Mouse (Mus musculus): Measurements from ENCODE around the gene Cnot6. TPM values are rescaled to one million over a fixed set of nuclear protein-coding genes. Genes with fewer than 3 reads are reported as not detected.

The Cnot6 gene
- polyA plus RNA-seq, 1 experiment from 2014 or later, result 42.4 TPM

- no peak overlapping the region for H3K9ac ChIP-seq (ENCODE audit: low read length)
- H3K4me3 ChIP-seq (ENCODE audit: control insufficient read depth in 1 of 2, insufficient read depth in 1 of 2, low read depth in 1 of 2, low read length in 2 of 2), result no peak overlapping the region
- no peaks in the 10 kb centered on the region for H3K9me3 ChIP-seq (ENCODE audit: control insufficient read depth, low read length)
- no peak overlapping the region for H3K4me2 ChIP-seq (ENCODE audit: low read length)
- no peak for ATAC-seq (ENCODE audit: insufficient number of reproducible peaks, insufficient read depth, low FRiP score, low read depth)
- peaks cover 20% of the 10 kb centered on the region for H3K36me3 ChIP-seq (ENCODE audit: control insufficient read depth, insufficient read depth, low read length)
- peaks cover under 1 to 4% of the 10 kb centered on the region in 2 experiments; a peak in 1 of 4 replicates for H3K4me1 ChIP-seq (ENCODE audit: control insufficient read depth in 2 of 2, insufficient read depth in 2 of 2, low read length in 2 of 2)
- no peaks in the 10 kb centered on the region for H3K27me3 ChIP-seq (ENCODE audit: control insufficient read depth, insufficient read depth, low read length)
- 75% methylated on average over 12 of the region's 12 CpGs for WGBS
- no peak overlapping the region for H3K27ac ChIP-seq (replicated peaks in 1 of 2; ENCODE audit: control insufficient read depth in 1 of 2, insufficient read depth in 1 of 2, low read depth in 2 of 2, low read length in 2 of 2)
These were observed 48.0 kb downstream of the Cnot6 start for GRCm38 (mm10) chr11:49664262-49665140.

- ATAC-seq (ENCODE audit: insufficient number of reproducible peaks, insufficient read depth, low FRiP score, low read depth), result no peak
- Histone ChIP-seq H3K36me3 (ENCODE audit: control insufficient read depth, insufficient read depth, low read length) (peaks cover 8% of the 10 kb centered on the region), H3K4me3 (ENCODE audit: control insufficient read depth in 1 of 2, insufficient read depth in 1 of 2, low read depth in 1 of 2, low read length in 2 of 2) (no peak within 1 kb of the TSS), H3K4me1 (ENCODE audit: control insufficient read depth in 2 of 2, insufficient read depth in 2 of 2, low read length in 2 of 2) (peaks cover 11 to 16% of the 10 kb centered on the region in 2 experiments), H3K9ac (ENCODE audit: low read length) (no peak within 1 kb of the TSS), H3K4me2 (ENCODE audit: low read length) (no peak within 1 kb of the TSS), H3K27me3 (ENCODE audit: control insufficient read depth, insufficient read depth, low read length) (no peaks in the 10 kb centered on the region), H3K27ac (replicated peaks in 1 of 2; ENCODE audit: control insufficient read depth in 1 of 2, insufficient read depth in 1 of 2, low read depth in 2 of 2, low read length in 2 of 2) (no peak within 1 kb of the TSS), H3K9me3 (ENCODE audit: control insufficient read depth, low read length) (no peaks in the 10 kb centered on the region)
- WGBS, result 79% methylated on average over 5 of the region's 5 CpGs
These were observed 49.2 kb downstream of the Cnot6 start, which contains the start of gene Scgb3a1 for GRCm38 (mm10) chr11:49663310-49663709. Scgb3a1 (plus strand) TSS chr11:49663610.

GRCm38 (mm10) chr11:49662292-49662780, 50.2 kb downstream of the Cnot6 start:
- H3K9ac ChIP-seq (ENCODE audit: low read length), result no peak overlapping the region
- no peak overlapping the region for H3K4me3 ChIP-seq (ENCODE audit: control insufficient read depth in 1 of 2, insufficient read depth in 1 of 2, low read depth in 1 of 2, low read length in 2 of 2)
- no peaks in the 10 kb centered on the region for H3K9me3 ChIP-seq (ENCODE audit: control insufficient read depth, low read length)
- H3K36me3 ChIP-seq (ENCODE audit: control insufficient read depth, insufficient read depth, low read length), result 0 out of 2 replicates have a peak, but pooled peaks cover 2% of the 10 kb centered on the region
- no peaks in the 10 kb centered on the region for H3K27me3 ChIP-seq (ENCODE audit: control insufficient read depth, insufficient read depth, low read length)
- H3K4me1 ChIP-seq (ENCODE audit: control insufficient read depth in 2 of 2, insufficient read depth in 2 of 2, low read length in 2 of 2), result peaks cover 20 to 26% of the 10 kb centered on the region in 2 experiments
- ATAC-seq (ENCODE audit: insufficient number of reproducible peaks, insufficient read depth, low FRiP score, low read depth), result no peak
- 54% methylated on average over 15 of the region's 15 CpGs for WGBS
- H3K27ac ChIP-seq (replicated peaks in 1 of 2; ENCODE audit: control insufficient read depth in 1 of 2, insufficient read depth in 1 of 2, low read depth in 2 of 2, low read length in 2 of 2), result no peak overlapping the region
- no peak overlapping the region for H3K4me2 ChIP-seq (ENCODE audit: low read length)

- Histone ChIP-seq H3K9ac (ENCODE audit: low read length) (no peak overlapping the region), H3K4me1 (ENCODE audit: control insufficient read depth in 2 of 2, insufficient read depth in 2 of 2, low read length in 2 of 2) (peaks cover 20 to 22% of the 10 kb centered on the region in 2 experiments)
- no peak for ATAC-seq (ENCODE audit: insufficient number of reproducible peaks, insufficient read depth, low FRiP score, low read depth)
These were observed 53.1 kb downstream of the Cnot6 start for GRCm38 (mm10) chr11:49659470-49659799.

GRCm38 (mm10) chr11:49658791-49659469, 53.6 kb downstream of the Cnot6 start:
- Histone ChIP-seq H3K27ac (replicated peaks in 1 of 2; ENCODE audit: control insufficient read depth in 1 of 2, insufficient read depth in 1 of 2, low read depth in 2 of 2, low read length in 2 of 2) (peak overlapping the region; percentile 66 to 91), H3K27me3 (ENCODE audit: control insufficient read depth, insufficient read depth, low read length) (no peaks in the 10 kb centered on the region), H3K9ac (ENCODE audit: low read length) (no peak overlapping the region), H3K36me3 (ENCODE audit: control insufficient read depth, insufficient read depth, low read length) (no peaks in the 10 kb centered on the region), H3K4me1 (ENCODE audit: control insufficient read depth in 2 of 2, insufficient read depth in 2 of 2, low read length in 2 of 2) (peaks cover 20 to 22% of the 10 kb centered on the region in 2 experiments), H3K4me2 (ENCODE audit: low read length) (peak overlapping the region; percentile 0; the same call in 1 of the 2 replicates), H3K4me3 (ENCODE audit: control insufficient read depth in 1 of 2, insufficient read depth in 1 of 2, low read depth in 1 of 2, low read length in 2 of 2) (no peak overlapping the region), H3K9me3 (ENCODE audit: control insufficient read depth, low read length) (no peaks in the 10 kb centered on the region)
- ATAC-seq (ENCODE audit: insufficient number of reproducible peaks, insufficient read depth, low FRiP score, low read depth), result peak; percentile 73; the same call in 1 of the 2 replicates
- WGBS, result 18% methylated on average over 10 of the region's 10 CpGs

More at GRCm38 (mm10) chr11:49659470-49659799, 53.1 kb downstream of the Cnot6 start:
- 65% methylated on average over 7 of the region's 7 CpGs for WGBS
- no peaks in the 10 kb centered on the region for H3K36me3 ChIP-seq (ENCODE audit: control insufficient read depth, insufficient read depth, low read length)
- H3K4me3 ChIP-seq (ENCODE audit: control insufficient read depth in 1 of 2, insufficient read depth in 1 of 2, low read depth in 1 of 2, low read length in 2 of 2), result no peak overlapping the region
- no peak overlapping the region for H3K4me2 ChIP-seq (ENCODE audit: low read length)
- H3K27me3 ChIP-seq (ENCODE audit: control insufficient read depth, insufficient read depth, low read length), result no peaks in the 10 kb centered on the region
- H3K27ac ChIP-seq (replicated peaks in 1 of 2; ENCODE audit: control insufficient read depth in 1 of 2, insufficient read depth in 1 of 2, low read depth in 2 of 2, low read length in 2 of 2), result peak overlapping the region; percentile 66 to 91
- H3K9me3 ChIP-seq (ENCODE audit: control insufficient read depth, low read length), result no peaks in the 10 kb centered on the region

- ATAC-seq (ENCODE audit: insufficient number of reproducible peaks, insufficient read depth, low FRiP score, low read depth), result 0 out of 2 replicates have a peak, but pooled peaks have one; percentile 10
- WGBS, result 47% methylated on average over 4 of the region's 4 CpGs
- H3K4me2 ChIP-seq (ENCODE audit: low read length), result no peak overlapping the region
- no peak overlapping the region for H3K4me3 ChIP-seq (ENCODE audit: control insufficient read depth in 1 of 2, insufficient read depth in 1 of 2, low read depth in 1 of 2, low read length in 2 of 2)
- no peak overlapping the region for H3K9ac ChIP-seq (ENCODE audit: low read length)
- H3K27ac ChIP-seq (replicated peaks in 1 of 2; ENCODE audit: control insufficient read depth in 1 of 2, insufficient read depth in 1 of 2, low read depth in 2 of 2, low read length in 2 of 2), result peak overlapping the region; percentile 56 to 66
- no peaks in the 10 kb centered on the region for H3K27me3 ChIP-seq (ENCODE audit: control insufficient read depth, insufficient read depth, low read length)
- no peaks in the 10 kb centered on the region for H3K36me3 ChIP-seq (ENCODE audit: control insufficient read depth, insufficient read depth, low read length)
- peaks cover 22 to 25% of the 10 kb centered on the region in 2 experiments for H3K4me1 ChIP-seq (ENCODE audit: control insufficient read depth in 2 of 2, insufficient read depth in 2 of 2, low read length in 2 of 2)
- no peaks in the 10 kb centered on the region for H3K9me3 ChIP-seq (ENCODE audit: control insufficient read depth, low read length)
These were observed 54.5 kb downstream of the Cnot6 start for GRCm38 (mm10) chr11:49658065-49658464.

- no peaks in the 10 kb centered on the region for H3K9me3 ChIP-seq (ENCODE audit: control insufficient read depth, low read length)
- no peak overlapping the region for H3K4me3 ChIP-seq (ENCODE audit: control insufficient read depth in 1 of 2, insufficient read depth in 1 of 2, low read depth in 1 of 2, low read length in 2 of 2)
- H3K36me3 ChIP-seq (ENCODE audit: control insufficient read depth, insufficient read depth, low read length), result no peaks in the 10 kb centered on the region
- no peaks in the 10 kb centered on the region for H3K27me3 ChIP-seq (ENCODE audit: control insufficient read depth, insufficient read depth, low read length)
- no peak for ATAC-seq (ENCODE audit: insufficient number of reproducible peaks, insufficient read depth, low FRiP score, low read depth)
- H3K4me1 ChIP-seq (ENCODE audit: control insufficient read depth in 2 of 2, insufficient read depth in 2 of 2, low read length in 2 of 2), result peaks cover 32 to 36% of the 10 kb centered on the region in 2 experiments
- no peak overlapping the region for H3K4me2 ChIP-seq (ENCODE audit: low read length)
- H3K27ac ChIP-seq (replicated peaks in 1 of 2; ENCODE audit: control insufficient read depth in 1 of 2, insufficient read depth in 1 of 2, low read depth in 2 of 2, low read length in 2 of 2), result no peak overlapping the region
- no peak overlapping the region for H3K9ac ChIP-seq (ENCODE audit: low read length)
These were observed 57.0 kb downstream of the Cnot6 start for GRCm38 (mm10) chr11:49655501-49655900.
